Mouse (Mus musculus) liver, embryonic 14.5 days (tissue): ENCODE results near the gene Zfp687. TPM values are rescaled to one million over a fixed set of nuclear protein-coding genes. Genes with fewer than 3 reads are reported as not detected.

Experiments
- ATAC-seq: fragments of 200-750 bp; cut with Nextera tagmentation; 2 replicates; pipeline ENCODE4 v1.8.0; 2017; ENCODE audit warnings: moderate number of reproducible peaks, mild to moderate bottlenecking, moderate library complexity; ENCODE audit not compliant: insufficient read depth
- DNase-seq, 3 experiments: peaks; one replicate each; pipeline ENCODE4 v3.0.0-alpha.2; 2012 to 2013; ENCODE audit warnings: low read depth in 3 of 3, low spot score in 3 of 3
- H3K27ac ChIP-seq: fragments of 300-500 bp; sonication (generic); 2 replicates; pipeline ENCODE4 v1.5.1; 2014; ENCODE audit warnings: moderate library complexity, mild to moderate bottlenecking, control low read depth, inconsistent platforms
- H3K27me3 ChIP-seq: fragments of 300-500 bp; sonication (generic); 2 replicates; pipeline ENCODE4 v1.6.1; 2014; ENCODE audit warnings: mild to moderate bottlenecking, low read length, moderate library complexity; ENCODE audit not compliant: control insufficient read depth, insufficient read depth
- H3K36me3 ChIP-seq: fragments of 300-500 bp; sonication (generic); replicated peaks from 2 replicates; pipeline ENCODE4 v1.6.1; 2014; ENCODE audit warnings: low read depth; ENCODE audit not compliant: control insufficient read depth, insufficient read depth
- H3K4me1 ChIP-seq, 2 experiments: fragments of 200-500 bp in 1 of 2; fragments of 300-500 bp in 1 of 2; sonication (generic) in 1 of 2; replicated peaks; 2 replicates each; pipeline ENCODE4 v1.6.1; 2012 to 2014; ENCODE audit warnings: antibody characterized with exemption in 1 of 2, inconsistent platforms in 1 of 2, low read length in 1 of 2; ENCODE audit not compliant: control insufficient read depth in 2 of 2, insufficient read depth in 2 of 2
- H3K4me2 ChIP-seq: fragments of 300-500 bp; sonication (generic); 2 replicates; pipeline ENCODE4 v1.6.1; 2014; ENCODE audit warnings: low read depth, mild to moderate bottlenecking, control low read depth, moderate library complexity
- H3K4me3 ChIP-seq, 2 experiments: fragments of 200-500 bp in 1 of 2; fragments of 300-500 bp in 1 of 2; sonication (generic) in 1 of 2; 2 replicates each; pipeline ENCODE4 v1.5.1; 2012 to 2014; ENCODE audit warnings: low read depth in 2 of 2, low read length in 2 of 2, mild to moderate bottlenecking in 2 of 2, control low read depth in 1 of 2, inconsistent platforms in 1 of 2, moderate library complexity in 1 of 2; ENCODE audit not compliant: insufficient read depth in 1 of 2
- H3K9ac ChIP-seq: fragments of 300-500 bp; sonication (generic); replicated peaks from 2 replicates; pipeline ENCODE4 v1.6.1; 2014; ENCODE audit warnings: mild to moderate bottlenecking, control low read depth, moderate library complexity
- H3K9me3 ChIP-seq: fragments of 300-500 bp; sonication (generic); 2 replicates; pipeline ENCODE4 v1.6.1; 2016; ENCODE audit warnings: low read length, mixed read lengths; ENCODE audit not compliant: control insufficient read depth
- CTCF ChIP-seq: IDR thresholded peaks from 2 replicates; pipeline ENCODE4 v1.5.1; 2016; ENCODE audit warnings: antibody characterized with exemption, low read depth, control low read depth
- EP300 ChIP-seq: IDR thresholded peaks from 2 replicates; pipeline ENCODE4 v1.6.1; 2016; ENCODE audit warnings: antibody characterized with exemption, low read depth
- WGBS: fragments of 180-500 bp; shearing (Covaris S2); extraction: QIAGEN DNeasy Blood & Tissue Kit; methylation state at CpG from one replicate; pipeline ENCODE4 v1.1.7; 2014; ENCODE audit not compliant: insufficient replicate concordance; 5-methylcytosine and 5-hydroxymethylcytosine counted together
- polyA plus RNA-seq, 2 experiments: library from polyadenylated mRNA; depleted of rRNA in 1 of 2; stranded (reverse) in 1 of 2; unstranded in 1 of 2; fragments of >200 nt; fragmentation: Nextera tagmentation in 1 of 2; extraction: Ambion mirVana in 1 of 2; gene quantifications; 2 replicates each; pipeline versions ENCODE4 v1.2.1 to v1.2.3; 2012 to 2014

Gene Zfp687
- polyA plus RNA-seq, 2 experiments = 4.4 to 5.8 TPM

DNA sequence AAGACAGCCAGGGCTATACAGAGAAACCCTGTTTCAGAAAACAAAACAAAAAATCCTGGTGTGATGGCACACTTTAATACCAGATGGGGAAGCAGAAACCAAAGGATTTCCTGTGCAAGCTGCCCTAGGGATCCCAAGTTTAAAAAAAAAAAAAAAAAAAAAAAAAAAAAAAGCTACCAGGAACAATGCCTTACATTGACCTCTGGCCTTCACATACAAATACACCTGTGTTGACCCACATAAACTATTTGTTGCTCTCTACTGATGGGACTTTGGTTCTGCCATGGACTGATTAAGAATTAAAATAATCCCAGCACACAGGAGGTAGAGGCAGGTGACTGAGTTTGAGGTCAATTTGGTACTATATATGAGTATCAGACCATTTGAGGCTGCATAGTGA, 12.0 kb downstream of the Zfp687 start:
- TF ChIP-seq EP300 (no peak), CTCF (no peak)
- Histone ChIP-seq H3K4me2 (no peak overlapping the region), H3K36me3 (peaks cover 49% of the 10 kb centered on the region), H3K4me3 (no peak overlapping the region), H3K27ac (no peak overlapping the region), H3K9ac (no peak overlapping the region), H3K27me3 (no peaks in the 10 kb centered on the region), H3K9me3 (no peaks in the 10 kb centered on the region), H3K4me1 (peaks cover 0 to 6% of the 10 kb centered on the region in 2 experiments; a peak in 2 of 4 replicates)
- ATAC-seq (no peak), DNase-seq (no peak)

- Histone ChIP-seq H3K4me1 (peaks cover 0 to 6% of the 10 kb centered on the region in 2 experiments; a peak in 2 of 4 replicates), H3K4me3 (no peak overlapping the region), H3K9ac (no peak overlapping the region), H3K27me3 (no peaks in the 10 kb centered on the region), H3K36me3 (peaks cover 49% of the 10 kb centered on the region), H3K27ac (no peak overlapping the region), H3K9me3 (no peaks in the 10 kb centered on the region), H3K4me2 (no peak overlapping the region)
- no peak for DNase-seq
- 81% methylated on average over 4 of the region's 4 CpGs for WGBS
- TF ChIP-seq CTCF (no peak), EP300 (no peak)
- no peak for ATAC-seq
Observed at GRCm38 (mm10) chr3:95002569-95002968, 12.7 kb downstream of the Zfp687 start.

DNA sequence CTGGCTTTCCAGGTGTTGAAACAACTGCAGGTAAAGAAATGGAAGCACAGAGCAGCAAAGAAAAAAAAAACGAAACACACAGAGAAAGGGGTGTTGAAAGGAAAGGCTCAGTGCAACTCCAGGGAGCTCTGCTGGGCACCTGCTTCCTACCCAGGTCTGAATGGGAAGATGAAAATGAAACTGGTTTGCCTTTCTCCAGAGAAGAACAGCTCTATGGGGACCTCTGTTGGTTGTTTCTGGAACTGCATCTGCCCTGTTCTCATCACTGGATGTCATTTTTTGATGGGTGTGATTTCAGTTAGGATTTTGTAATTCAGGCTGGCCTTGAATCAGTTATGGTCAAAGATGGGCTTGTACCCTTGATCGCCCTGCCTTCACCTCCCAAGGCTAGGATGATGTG, 18.3 kb downstream of the Zfp687 start:
- Histone ChIP-seq H3K4me3 (no peak overlapping the region), H3K4me1 (no peaks in the 10 kb centered on the region), H3K9ac (no peak overlapping the region), H3K27ac (no peak overlapping the region), H3K9me3 (no peaks in the 10 kb centered on the region), H3K27me3 (no peaks in the 10 kb centered on the region), H3K4me2 (no peak overlapping the region), H3K36me3 (peaks cover 50% of the 10 kb centered on the region)
- DNase-seq = peak; percentile 49 to 59 (median 52)
- 22% methylated on average over 2 of the region's 2 CpGs for WGBS
- ATAC-seq = no peak
- TF ChIP-seq CTCF (peak; percentile 93), EP300 (no peak)

GRCm38 (mm10) chr3:94989159-94989761, 26.0 kb downstream of the Zfp687 start:
- ATAC-seq (no peak), DNase-seq (no peak)
- no peaks in the 10 kb centered on the region for H3K9me3 ChIP-seq
- no peak overlapping the region for H3K9ac ChIP-seq
- no peak overlapping the region for H3K27ac ChIP-seq
- WGBS = 74% methylated on average over 9 of the region's 9 CpGs
- H3K4me3 ChIP-seq = no peak overlapping the region
- TF ChIP-seq CTCF (no peak), EP300 (no peak)
- peaks cover 14 to 15% of the 10 kb centered on the region in 2 experiments for H3K4me1 ChIP-seq
- H3K4me2 ChIP-seq = no peak overlapping the region
- peaks cover 8% of the 10 kb centered on the region for H3K36me3 ChIP-seq
- no peaks in the 10 kb centered on the region for H3K27me3 ChIP-seq

DNA sequence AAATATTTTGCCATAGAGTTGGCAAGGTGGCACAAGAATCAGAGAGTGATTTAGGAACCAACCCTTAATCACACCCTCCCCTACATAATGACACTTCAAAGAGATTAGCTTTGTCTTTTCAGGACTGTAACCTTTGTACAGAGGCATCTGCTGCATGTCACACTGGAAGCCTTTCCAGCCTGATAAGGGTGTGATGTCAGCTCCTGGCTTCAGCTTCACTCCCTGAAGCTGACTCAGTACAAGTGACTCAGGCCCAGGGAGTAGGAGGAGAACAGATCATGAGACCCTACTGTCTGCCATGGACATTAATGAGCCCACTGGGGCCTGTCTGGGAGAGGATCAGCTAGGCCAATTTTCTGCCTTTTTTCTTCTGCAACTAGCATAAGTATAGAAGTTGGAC, 27.7 kb downstream of the Zfp687 start:
- no peak overlapping the region for H3K4me3 ChIP-seq
- no peaks in the 10 kb centered on the region; the same call in none of the 2 replicates for H3K36me3 ChIP-seq
- no peak overlapping the region for H3K4me2 ChIP-seq
- H3K27ac ChIP-seq = no peak overlapping the region
- DNase-seq (peak; percentile 41 to 46 (median 44)), ATAC-seq (peak; percentile 80)
- H3K9ac ChIP-seq = no peak overlapping the region; the same call in 1 of the 2 replicates
- H3K9me3 ChIP-seq = no peaks in the 10 kb centered on the region
- peaks cover 14 to 15% of the 10 kb centered on the region in 2 experiments for H3K4me1 ChIP-seq
- no peak for TF ChIP-seq CTCF
- TF ChIP-seq EP300 = no peak
- H3K27me3 ChIP-seq = no peaks in the 10 kb centered on the region
